Mouse (Mus musculus) liver, postnatal 0 days (tissue): ENCODE results near the gene Olfr1120.

Experiments
- CTCF ChIP-seq: sonication (generic); IDR thresholded peaks from 2 replicates; pipeline ENCODE4 v1.5.1; 2016; ENCODE audit warnings: antibody characterized with exemption, low read depth
- EP300 ChIP-seq: IDR thresholded peaks from 2 replicates; pipeline ENCODE4 v1.6.1; 2016; ENCODE audit warnings: antibody characterized with exemption, low read depth, mild to moderate bottlenecking

DNA sequence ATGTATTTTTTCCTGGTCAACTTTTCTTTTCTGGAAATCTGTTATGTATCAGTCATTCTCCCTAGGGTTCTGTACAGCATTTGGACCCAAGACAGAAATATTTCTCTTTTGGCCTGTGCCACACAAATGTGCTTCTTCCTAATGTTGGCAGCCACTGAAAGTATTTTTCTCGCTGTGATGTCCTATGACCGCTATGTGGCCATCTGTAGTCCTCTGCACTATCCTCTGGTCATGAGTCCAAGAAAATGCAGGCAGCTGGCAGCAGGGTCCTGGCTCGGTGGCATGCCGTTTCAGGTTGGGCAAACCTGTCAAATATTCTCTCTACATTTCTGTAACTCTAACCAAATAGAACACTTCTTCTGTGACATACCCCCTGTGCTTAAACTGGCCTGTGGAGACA is 17.1 kb downstream of the Olfr1120 start:
- TF ChIP-seq CTCF (no peak), EP300 (no peak)
